Mouse (Mus musculus) MEL (cell line): ENCODE measurements at regions not wholly inside any gene's neighbourhood (a gene's known extent, or its start where the extent isn't known, plus 50 kb on each side); places are given as distances from the start of the nearest gene placed in this dataset.

Source experiments
- DNase-seq: peaks from one replicate; pipeline ENCODE4 v3.0.0; 2011; ENCODE audit warnings: low read depth, low spot score
- H3K27ac ChIP-seq: 2 replicates; pipeline ENCODE4 v1.5.1; 2012; ENCODE audit warnings: low read depth, mild to moderate bottlenecking, control low read depth, low read length, moderate library complexity; ENCODE audit not compliant: control insufficient read depth
- H3K27me3 ChIP-seq, 2 experiments: fragments of 150-350 bp in 1 of 2; sonication (generic) in 1 of 2; 2 replicates each; pipeline ENCODE4 v1.6.1; 2012; ENCODE audit warnings: low read length in 2 of 2, mild to moderate bottlenecking in 2 of 2, improper control_type of control experiment in 1 of 2, moderate library complexity in 1 of 2; ENCODE audit not compliant: insufficient read depth in 2 of 2, control insufficient read depth in 1 of 2
- H3K36me3 ChIP-seq, 2 experiments: 2 replicates each; pipeline ENCODE4 v1.6.1; 2012 to 2014; ENCODE audit warnings: low read length in 2 of 2, improper control_type of control experiment in 1 of 2, inconsistent platforms in 1 of 2, mild to moderate bottlenecking in 1 of 2; ENCODE audit not compliant: insufficient read depth in 2 of 2, control insufficient read depth in 1 of 2
- H3K4me1 ChIP-seq, 2 experiments: fragments of 150-350 bp in 1 of 2; sonication (generic) in 1 of 2; 2 replicates each; pipeline ENCODE4 v1.6.1; 2012; ENCODE audit warnings: low read length in 2 of 2, improper control_type of control experiment in 1 of 2, mild to moderate bottlenecking in 1 of 2; ENCODE audit not compliant: insufficient read depth in 2 of 2, control insufficient read depth in 1 of 2
- H3K4me3 ChIP-seq, 2 experiments: fragments of 150-350 bp in 1 of 2; sonication (generic) in 1 of 2; 2 replicates each; pipeline ENCODE4 v1.5.1; 2012; ENCODE audit warnings: low read depth in 2 of 2, low read length in 2 of 2, mild to moderate bottlenecking in 2 of 2, moderate library complexity in 2 of 2, control low read depth in 1 of 2, improper control_type of control experiment in 1 of 2; ENCODE audit not compliant: control insufficient read depth in 1 of 2, insufficient read depth in 1 of 2
- H3K79me2 ChIP-seq: 2 replicates; pipeline ENCODE4 v1.6.1; 2012; ENCODE audit warnings: mild to moderate bottlenecking, low read length, moderate library complexity; ENCODE audit not compliant: control insufficient read depth, poor library complexity, insufficient read depth
- H3K9ac ChIP-seq: 2 replicates; pipeline ENCODE4 v1.6.1; 2012; ENCODE audit warnings: low read depth, mild to moderate bottlenecking, control low read depth, low read length, moderate library complexity; ENCODE audit not compliant: control insufficient read depth, poor library complexity, severe bottlenecking
- H3K9me3 ChIP-seq: fragments of 150-350 bp; sonication (generic); replicated peaks from 2 replicates; pipeline ENCODE4 v1.6.1; 2012; ENCODE audit warnings: mild to moderate bottlenecking, low read length, improper control_type of control experiment, moderate library complexity; ENCODE audit not compliant: insufficient read depth
- CHD2 ChIP-seq: IDR thresholded peaks from 2 replicates; pipeline ENCODE4 v1.6.1; 2011; ENCODE audit warnings: low read length, improper control_type of control experiment
- ELF1 ChIP-seq: IDR thresholded peaks from 2 replicates; pipeline ENCODE4 v1.6.1; 2014; ENCODE audit warnings: low read depth, mild to moderate bottlenecking, inconsistent platforms, low read length, improper control_type of control experiment, moderate library complexity
- EP300 ChIP-seq, 2 experiments: IDR thresholded peaks; 2 replicates each; pipeline ENCODE4 v1.6.1; 2011; ENCODE audit warnings: improper control_type of control experiment in 2 of 2, low read length in 2 of 2, low read depth in 1 of 2, mild to moderate bottlenecking in 1 of 2
- ETS1 ChIP-seq: IDR thresholded peaks from 2 replicates; pipeline ENCODE4 v1.6.1; 2012; ENCODE audit warnings: low read depth, mild to moderate bottlenecking, inconsistent platforms, low read length, improper control_type of control experiment, moderate library complexity
- GABPA ChIP-seq: IDR thresholded peaks from 2 replicates; pipeline ENCODE4 v1.6.1; 2012; ENCODE audit warnings: low read depth, mild to moderate bottlenecking, inconsistent platforms, low read length, improper control_type of control experiment, moderate library complexity
- JUND ChIP-seq: IDR thresholded peaks from 2 replicates; pipeline ENCODE4 v1.6.1; 2011; ENCODE audit warnings: low read depth, mild to moderate bottlenecking, improper control_type of control experiment, low read length
- MAX ChIP-seq: IDR thresholded peaks from 2 replicates; pipeline ENCODE4 v1.6.1; 2011; ENCODE audit warnings: low read length, improper control_type of control experiment
- MAZ ChIP-seq: IDR thresholded peaks from 2 replicates; pipeline ENCODE4 v1.6.1; 2012; ENCODE audit warnings: low read depth, mild to moderate bottlenecking, inconsistent platforms, low read length, improper control_type of control experiment
- MEF2A ChIP-seq: IDR thresholded peaks from 2 replicates; pipeline ENCODE4 v1.6.1; 2014; ENCODE audit warnings: low read depth, mild to moderate bottlenecking, inconsistent platforms, low read length, improper control_type of control experiment; ENCODE audit not compliant: poor library complexity, insufficient replicate concordance, severe bottlenecking; ENCODE audit errors: extremely low read depth
- MXI1 ChIP-seq: IDR thresholded peaks from 2 replicates; pipeline ENCODE4 v1.6.1; 2011; ENCODE audit warnings: mild to moderate bottlenecking, low read depth, low read length, improper control_type of control experiment
- MYB ChIP-seq: IDR thresholded peaks from 2 replicates; pipeline ENCODE4 v1.6.1; 2011; ENCODE audit warnings: mild to moderate bottlenecking, low read depth, low read length, improper control_type of control experiment
- POLR2A ChIP-seq, 2 experiments: IDR thresholded peaks; 2 replicates each; pipeline ENCODE4 v1.6.1; 2011 to 2012; ENCODE audit warnings: low read length in 2 of 2, mild to moderate bottlenecking in 2 of 2, control low read depth in 1 of 2, improper control_type of control experiment in 1 of 2, low read depth in 1 of 2, moderate library complexity in 1 of 2; ENCODE audit not compliant: control insufficient read depth in 1 of 2, insufficient read depth in 1 of 2, poor library complexity in 1 of 2
- POLR2AphosphoS5 ChIP-seq: IDR thresholded peaks from 2 replicates; pipeline ENCODE4 v1.6.1; 2012; ENCODE audit warnings: low read depth, borderline replicate concordance, mild to moderate bottlenecking, inconsistent platforms, low read length, moderate library complexity, mixed read lengths
- RAD21 ChIP-seq: IDR thresholded peaks from 2 replicates; pipeline ENCODE4 v1.6.1; 2011; ENCODE audit warnings: mild to moderate bottlenecking, low read depth, low read length, improper control_type of control experiment
- RCOR1 ChIP-seq: IDR thresholded peaks from 2 replicates; pipeline ENCODE4 v1.6.1; 2012; ENCODE audit warnings: low read depth, mild to moderate bottlenecking, inconsistent platforms, low read length, improper control_type of control experiment
- SMC3 ChIP-seq: IDR thresholded peaks from 2 replicates; pipeline ENCODE4 v1.6.1; 2011; ENCODE audit warnings: low read depth, low read length, improper control_type of control experiment
- TAL1 ChIP-seq: IDR thresholded peaks from 2 replicates; pipeline ENCODE4 v1.6.1; 2012; ENCODE audit warnings: mild to moderate bottlenecking, inconsistent platforms, low read length, moderate library complexity, mixed read lengths
- TCF12 ChIP-seq: IDR thresholded peaks from 2 replicates; pipeline ENCODE4 v1.6.1; 2014; ENCODE audit warnings: low read depth, mild to moderate bottlenecking, inconsistent platforms, low read length, improper control_type of control experiment, moderate library complexity
- ZMIZ1 ChIP-seq: IDR thresholded peaks from 2 replicates; pipeline ENCODE4 v1.6.1; 2012; ENCODE audit warnings: low read depth, mild to moderate bottlenecking, inconsistent platforms, low read length, improper control_type of control experiment, moderate library complexity
- ZNF384 ChIP-seq: IDR thresholded peaks from 2 replicates; pipeline ENCODE4 v1.6.1; 2012; ENCODE audit warnings: low read depth, mild to moderate bottlenecking, inconsistent platforms, low read length, improper control_type of control experiment

DNA sequence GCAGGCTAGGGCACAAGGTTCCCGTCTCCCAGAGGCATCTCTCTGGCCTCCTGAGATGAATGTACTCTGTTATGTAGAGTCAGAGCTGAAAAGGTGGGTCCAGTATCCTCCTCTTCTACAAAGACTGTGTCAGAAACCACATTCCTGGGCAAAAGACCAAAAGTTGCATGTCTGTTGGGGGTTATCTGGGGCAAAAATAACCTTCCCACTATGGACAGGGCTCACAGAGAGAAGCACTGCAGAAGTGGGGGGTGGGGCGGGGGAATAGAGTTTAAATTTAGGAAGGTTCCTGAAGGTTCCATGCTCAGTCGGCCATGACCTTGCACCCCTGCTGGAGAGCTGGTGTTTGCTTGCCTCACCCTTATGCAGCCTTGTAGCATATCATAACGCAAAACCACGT lies 165.9 kb downstream of the B3gnt2 start:
- TF ChIP-seq TAL1 (no peak), ZNF384 (no peak), ZMIZ1 (no peak), MAX (no peak), RCOR1 (no peak), EP300 (IDR thresholded peaks at IDR 0.05; ENCODE audit: low read depth in 1 of 2, low read length in 2 of 2) (peak; percentile 34 to 41; a peak in 2 of 4 replicates), POLR2AphosphoS5 (no peak), RAD21 (no peak), TCF12 (no peak), MAZ (no peak), GABPA (no peak), MEF2A (0 out of 2 replicates have a peak, but pooled peaks have one; percentile 50), MYB (no peak), CHD2 (no peak), POLR2A (IDR thresholded peaks at IDR 0.05; ENCODE audit: control insufficient read depth in 1 of 2, insufficient read depth in 1 of 2, low read depth in 1 of 2, low read length in 2 of 2, poor library complexity in 1 of 2) (no peak), ELF1 (no peak), ETS1 (0 out of 2 replicates have a peak, but pooled peaks have one; percentile 15), MXI1 (no peak), SMC3 (0 out of 2 replicates have a peak, but pooled peaks have one; percentile 4), JUND (no peak)
- TF ChIP-seq, all 39 proteins: peak for 4
- peaks cover 0 to 6% of the 10 kb centered on the region in 2 experiments; a peak in 2 of 4 replicates for H3K36me3 ChIP-seq
- no peaks in the 10 kb centered on the region for H3K9me3 ChIP-seq
- no peak overlapping the region for H3K4me3 ChIP-seq
- no peaks in the 10 kb centered on the region for H3K79me2 ChIP-seq
- DNase-seq: peak; percentile 46
- no peak overlapping the region for H3K9ac ChIP-seq
- no peaks in the 10 kb centered on the region for H3K27me3 ChIP-seq
- H3K4me1 ChIP-seq: peaks cover 0 to 7% of the 10 kb centered on the region in 2 experiments; a peak in 2 of 4 replicates
- H3K27ac ChIP-seq: no peak overlapping the region

DNA sequence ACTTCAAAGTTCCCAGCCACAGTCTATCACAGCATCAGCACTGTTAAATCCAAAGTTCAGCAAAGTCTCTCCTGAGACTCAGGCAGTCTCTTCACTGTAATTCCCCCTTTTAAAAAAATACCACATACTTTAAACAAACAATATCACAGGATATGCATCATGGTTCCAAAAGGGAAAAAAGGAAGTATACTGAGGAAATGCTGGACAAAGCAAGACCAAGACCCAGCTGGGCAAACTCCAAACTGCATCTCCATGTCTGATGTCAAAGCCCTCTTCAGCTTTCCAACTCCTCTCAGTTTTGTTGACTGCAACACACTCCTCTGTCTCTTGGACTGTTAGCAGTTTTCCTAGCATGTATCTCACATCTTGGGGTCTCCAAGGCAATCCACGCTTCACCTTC lies 165.5 kb downstream of the B3gnt2 start:
- Histone ChIP-seq H3K36me3 (peaks cover 0 to 6% of the 10 kb centered on the region in 2 experiments; a peak in 2 of 4 replicates), H3K79me2 (no peaks in the 10 kb centered on the region), H3K4me3 (no peak overlapping the region)
- DNase-seq: no peak
- TF ChIP-seq CHD2: no peak
- TF ChIP-seq, all 39 proteins: peak for 0
- H3K9me3 ChIP-seq: no peaks in the 10 kb centered on the region
- H3K9ac ChIP-seq: no peak overlapping the region
- H3K4me1 ChIP-seq: peaks cover 0 to 7% of the 10 kb centered on the region in 2 experiments; a peak in 2 of 4 replicates
- no peak overlapping the region for H3K27ac ChIP-seq
- no peaks in the 10 kb centered on the region for H3K27me3 ChIP-seq
